Mouse (Mus musculus) left cerebral cortex, adult 2 months (tissue): ENCODE measurements around the gene Cyp2ab1. TPM values are rescaled to one million over a fixed set of nuclear protein-coding genes. Genes with fewer than 3 reads are reported as not detected.

Experiments used
- DNase-seq, 2 experiments: peaks; one replicate each; pipeline ENCODE4 v3.0.0; 2021 to 2022; ENCODE audit warnings: low spot score in 2 of 2, mixed read lengths in 1 of 2; ENCODE audit errors: extremely low spot score in 1 of 2
- H3K27ac ChIP-seq: fragments of 200-600 bp; 2 replicates; pipeline ENCODE4 v1.8.1; 2022
- H3K4me3 ChIP-seq: fragments of 200-600 bp; 2 replicates; pipeline ENCODE4 v1.8.1; 2022
- CTCF ChIP-seq: fragments of 200-600 bp; IDR thresholded peaks from 2 replicates; pipeline ENCODE4 v1.8.1; 2022; ENCODE audit warnings: antibody characterized with exemption, mild to moderate bottlenecking, moderate library complexity
- intact Hi-C: fragments of 180-260 bp; cut with DNase I; formaldehyde crosslinking; loops from one replicate; pipeline ENCODE4 v1.15.1; 2025
- total RNA-seq, 2 experiments: library from RNA; stranded (reverse); gene quantifications; 2 replicates each; pipeline ENCODE4 v1.2.3; 2021

The Cyp2ab1 gene
- total RNA-seq, 2 experiments from 2014 or later: not detected

DNA sequence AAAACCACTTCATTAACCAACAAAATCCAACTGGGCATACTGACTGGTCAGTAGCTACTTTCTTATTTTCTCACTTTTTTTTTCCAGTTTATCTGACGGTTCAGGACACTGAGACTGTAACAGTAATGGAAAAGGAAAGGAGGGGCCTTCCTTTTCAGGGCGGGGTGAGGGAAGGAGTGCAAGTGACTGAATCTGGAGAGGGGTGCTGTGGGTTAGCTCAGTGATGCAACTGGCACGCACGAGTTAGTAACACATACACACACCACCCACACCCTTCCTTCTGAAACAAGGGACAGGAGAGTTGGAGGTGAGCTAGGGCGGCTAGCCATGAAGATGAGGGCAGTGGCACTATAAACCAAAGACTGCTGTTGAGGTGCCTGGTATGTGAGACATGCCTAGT lies 1.3 kb downstream of the Cyp2ab1 start:
- no peak overlapping the region for H3K27ac ChIP-seq
- DNase-seq: no peak
- TF ChIP-seq CTCF: no peak
- intact Hi-C loops: no loop called here
- no peak overlapping the region for H3K4me3 ChIP-seq

DNA sequence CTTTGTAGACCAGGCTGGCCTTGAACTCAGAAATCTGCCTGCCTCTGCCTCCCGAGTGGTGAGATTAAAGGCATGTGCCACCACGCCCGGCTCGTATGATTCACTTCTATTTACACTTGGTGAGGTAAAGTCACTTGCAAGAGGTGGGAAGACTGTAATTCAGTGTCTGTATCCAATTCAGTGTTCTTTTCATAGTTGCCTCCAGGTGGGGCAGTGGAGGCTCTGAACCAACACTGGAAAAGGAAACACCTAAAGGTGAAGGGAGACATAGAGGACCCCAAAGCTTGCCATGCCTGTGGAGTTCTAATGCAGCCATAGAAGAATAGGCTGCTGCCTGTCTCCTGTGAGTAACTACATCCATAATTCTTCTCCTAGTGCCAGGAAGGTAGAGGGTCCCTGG lies 2.9 kb downstream of the Cyp2ab1 start:
- DNase-seq: no peak
- Histone ChIP-seq H3K27ac (no peak overlapping the region), H3K4me3 (no peak overlapping the region)
- intact Hi-C loops: no loop called here
- no peak; the same call in 1 of the 2 replicates for TF ChIP-seq CTCF

DNA sequence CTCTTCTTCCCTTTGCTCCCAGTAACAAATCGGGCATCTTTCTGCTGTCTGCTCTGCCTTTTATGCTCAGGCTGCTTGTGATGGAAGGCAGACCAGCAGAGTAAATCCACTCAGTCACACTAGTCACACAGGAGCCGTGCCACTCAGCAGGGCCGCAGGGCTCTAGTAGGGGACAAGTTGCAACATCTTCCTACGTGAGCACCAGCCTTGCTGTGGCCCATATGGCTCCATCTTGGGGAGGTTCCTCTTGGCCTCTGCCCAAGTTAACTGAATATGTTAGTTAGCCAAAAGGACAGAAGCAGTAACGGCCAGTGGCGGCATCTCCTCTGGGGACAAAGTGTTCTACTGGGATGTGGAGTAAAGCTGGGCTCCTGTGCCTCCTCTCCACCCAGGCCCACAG lies 8.4 kb downstream of the Cyp2ab1 start:
- intact Hi-C loops: no loop called here
- TF ChIP-seq CTCF: no peak
- Histone ChIP-seq H3K4me3 (no peak overlapping the region), H3K27ac (no peak overlapping the region)
- no peak for DNase-seq

DNA sequence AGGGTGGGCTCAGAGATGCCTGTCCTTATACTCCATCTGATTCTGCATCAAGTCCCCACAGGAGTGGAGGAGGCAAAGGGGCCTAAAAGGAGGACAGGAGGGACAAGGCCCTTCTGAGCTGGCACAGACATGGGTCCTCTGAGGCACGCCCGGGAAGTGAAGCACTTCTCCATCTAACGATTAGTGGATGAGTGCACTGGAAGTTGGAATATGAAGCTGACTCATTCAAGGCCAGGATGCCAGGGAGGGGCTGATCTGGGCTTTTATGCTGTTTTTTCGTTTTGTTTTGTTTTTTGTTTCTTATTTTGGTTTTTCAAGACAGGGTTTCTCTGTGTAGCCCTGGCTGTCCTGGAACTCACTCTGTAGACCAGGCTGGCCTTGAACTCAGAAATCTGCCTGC lies 9.9 kb downstream of the Cyp2ab1 start:
- DNase-seq: no peak
- no peak for TF ChIP-seq CTCF
- intact Hi-C loops: no loop called here
- Histone ChIP-seq H3K4me3 (no peak overlapping the region), H3K27ac (no peak overlapping the region)

DNA sequence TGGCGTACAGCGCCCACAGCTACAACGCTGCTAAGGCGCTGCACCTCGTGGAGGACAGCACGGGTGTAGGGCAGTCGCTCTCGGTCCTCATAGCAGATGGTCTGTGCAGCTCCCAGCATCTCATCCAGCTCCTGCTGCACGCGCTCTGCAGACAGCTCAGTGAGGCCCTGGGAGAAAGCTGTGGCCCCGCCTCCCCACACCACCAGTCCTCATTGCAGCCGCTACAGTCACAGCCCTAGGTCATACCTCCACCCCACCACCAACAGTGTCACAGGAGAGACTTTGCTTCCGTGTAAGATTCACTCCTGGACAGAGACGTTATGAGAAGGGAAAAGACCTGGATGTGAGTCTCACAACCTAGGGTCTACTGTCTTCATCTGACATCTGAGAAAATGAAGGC lies 12.9 kb downstream of the Cyp2ab1 start:
- Histone ChIP-seq H3K27ac (no peak overlapping the region), H3K4me3 (no peak overlapping the region)
- no peak for TF ChIP-seq CTCF
- intact Hi-C loops: no loop called here
- no peak for DNase-seq

DNA sequence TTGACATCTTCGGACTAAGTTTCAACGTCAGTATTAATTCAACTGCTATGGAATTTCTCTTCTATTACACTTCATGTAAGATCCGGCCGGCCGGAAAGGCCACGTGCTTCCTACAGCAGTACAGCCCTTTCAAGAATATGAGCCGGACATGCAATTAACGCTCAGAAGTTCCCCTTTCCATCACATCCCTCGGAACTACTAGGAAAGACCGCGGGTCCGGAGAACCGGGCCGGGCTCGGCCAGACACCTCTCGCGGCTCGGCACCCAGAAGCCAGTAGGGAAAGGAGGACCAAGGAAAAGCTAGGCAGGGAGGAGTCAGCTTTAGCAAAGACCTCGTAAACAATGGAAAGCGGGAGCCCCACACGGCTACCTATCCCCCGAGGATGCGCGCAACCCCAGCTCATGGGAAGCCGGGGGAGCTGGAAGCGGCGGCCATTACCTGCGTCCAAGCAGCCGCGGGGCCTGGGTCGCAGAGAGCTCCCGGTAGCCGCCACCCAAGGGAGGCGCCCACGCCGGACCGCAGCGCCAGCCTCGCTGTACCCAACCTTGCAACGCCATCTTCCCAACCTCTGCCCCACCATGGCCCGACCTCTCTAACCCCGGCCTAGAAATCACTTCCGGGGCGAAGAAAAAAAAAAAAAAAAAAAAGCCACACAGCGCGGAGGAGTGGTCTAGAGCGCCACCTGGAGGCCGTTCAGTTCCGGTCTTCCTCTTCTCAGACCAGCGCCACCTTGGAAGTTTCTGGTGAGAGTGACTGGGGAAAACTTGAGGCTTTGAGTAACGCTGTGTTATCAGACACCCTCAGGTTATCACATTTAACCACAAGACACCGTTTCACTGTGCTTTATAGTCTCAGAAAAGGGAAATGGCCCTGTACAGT lies 23.2 kb downstream of the Cyp2ab1 start, which contains the start of gene Parl:
Gene Parl, minus strand, starts transcription at position 618 of the 880 bp plus-strand sequence.
- peak; percentile 81 for TF ChIP-seq CTCF
- H3K27ac ChIP-seq: peak within 1 kb of the TSS; percentile 64
- intact Hi-C loops: loop anchor here (1.0 to 10.0 kb wide), 3 partner anchors 89 to 580 kb away; no protein-coding TSS in a partner anchor
- DNase-seq: peak; percentile 76 to 79
- peak within 1 kb of the TSS; percentile 81 for H3K4me3 ChIP-seq

DNA sequence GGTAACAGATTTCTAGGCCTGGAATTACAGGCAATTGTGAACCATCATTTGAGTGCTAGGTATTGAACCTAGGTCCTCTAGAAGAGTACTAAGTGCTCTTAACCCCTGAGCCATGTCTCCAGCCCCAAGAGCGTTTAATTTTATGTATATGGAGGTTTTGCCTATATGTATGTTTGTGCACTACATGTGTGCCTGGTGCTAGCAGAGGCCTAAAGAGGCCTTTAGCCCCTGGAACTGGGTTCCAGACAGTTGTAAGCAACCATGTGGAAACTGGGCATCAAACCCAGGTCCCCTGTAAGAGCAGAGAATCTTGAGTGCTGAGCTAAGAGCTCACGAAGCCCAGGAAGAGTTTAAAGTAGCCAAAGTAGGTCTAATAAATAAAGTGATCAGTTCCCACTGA lies 25.1 kb downstream of the Cyp2ab1 start:
- no peak for DNase-seq
- H3K4me3 ChIP-seq: no peak overlapping the region
- no peak overlapping the region for H3K27ac ChIP-seq
- TF ChIP-seq CTCF: no peak
- intact Hi-C loops: loop anchor here (5.0 to 10.0 kb wide), 2 partner anchors 185 to 578 kb away; no protein-coding TSS in a partner anchor

DNA sequence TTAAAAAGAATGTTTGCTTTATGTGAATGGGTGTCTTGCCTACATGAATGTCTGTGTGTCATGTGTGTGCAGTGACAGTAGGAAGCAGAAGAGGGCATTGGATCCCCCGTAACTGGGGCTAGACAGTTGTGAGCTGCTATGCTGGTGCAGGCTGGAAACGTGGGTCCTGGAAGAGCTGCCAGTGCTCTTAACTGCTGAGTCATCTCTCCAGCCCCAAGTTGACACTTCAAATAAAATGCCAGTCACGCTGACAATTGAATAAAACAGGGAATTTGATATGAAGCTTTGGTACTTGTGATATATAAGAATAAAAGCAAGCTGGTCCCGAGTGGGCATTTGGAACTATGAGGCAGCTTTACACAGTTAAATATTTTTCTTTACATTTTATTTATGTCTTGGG lies 45.0 kb downstream of the Cyp2ab1 start:
- Histone ChIP-seq H3K4me3 (no peak overlapping the region), H3K27ac (no peak overlapping the region; the same call in 1 of the 2 replicates)
- no peak for DNase-seq
- intact Hi-C loops: no loop called here
- no peak for TF ChIP-seq CTCF

DNA sequence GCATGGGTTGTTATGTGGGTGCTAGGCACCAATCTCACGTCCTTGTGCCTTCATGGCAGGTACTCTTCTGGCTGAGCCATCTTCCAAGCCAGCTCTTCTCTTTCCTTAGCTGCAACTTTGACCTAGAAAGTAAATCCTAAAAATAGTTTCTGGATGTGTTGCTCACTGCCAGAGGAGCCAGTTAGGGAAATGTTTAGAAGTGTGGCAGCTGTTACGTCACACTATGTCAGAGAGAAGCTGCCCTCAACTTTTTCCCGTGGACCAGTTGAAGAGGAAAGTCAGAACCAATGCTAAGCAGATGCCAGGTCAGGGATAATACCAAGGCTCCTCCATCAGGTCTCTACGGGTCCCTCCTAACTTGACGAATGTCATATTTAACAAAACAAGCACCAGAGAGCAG lies 45.8 kb downstream of the Cyp2ab1 start:
- peak overlapping the region; percentile 24; the same call in 1 of the 2 replicates for H3K27ac ChIP-seq
- intact Hi-C loops: loop anchor here (5.0 kb wide), 1 partner anchor 37 kb away; the partner anchor contains the start of gene Map6d1
- H3K4me3 ChIP-seq: no peak overlapping the region

DNA sequence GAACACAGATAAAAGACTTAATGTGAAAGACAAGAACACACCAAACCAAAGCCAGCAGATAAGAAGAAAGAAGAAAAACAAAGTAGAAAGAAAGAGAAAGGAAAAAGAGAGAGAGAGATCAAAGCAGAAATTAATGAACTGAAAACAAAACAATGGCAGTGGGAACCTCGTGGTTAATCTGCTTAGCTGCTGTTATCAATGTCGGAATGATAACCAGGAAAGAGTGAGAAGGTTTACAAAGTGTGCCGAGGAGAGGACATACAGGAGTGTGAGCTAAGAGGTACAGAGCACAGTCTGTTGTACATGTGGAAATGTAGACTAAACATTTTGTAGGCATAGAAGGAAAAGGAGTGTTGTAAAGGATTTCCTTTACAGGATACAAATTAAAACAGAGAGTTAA lies 52.2 kb downstream of the Cyp2ab1 start:
- TF ChIP-seq CTCF: no peak
- DNase-seq: no peak
- intact Hi-C loops: no loop called here
- no peak overlapping the region for H3K4me3 ChIP-seq
- H3K27ac ChIP-seq: no peak overlapping the region

More for the DNA sequence above, 45.8 kb downstream of the Cyp2ab1 start:
- DNase-seq: no peak
- no peak for TF ChIP-seq CTCF

DNA sequence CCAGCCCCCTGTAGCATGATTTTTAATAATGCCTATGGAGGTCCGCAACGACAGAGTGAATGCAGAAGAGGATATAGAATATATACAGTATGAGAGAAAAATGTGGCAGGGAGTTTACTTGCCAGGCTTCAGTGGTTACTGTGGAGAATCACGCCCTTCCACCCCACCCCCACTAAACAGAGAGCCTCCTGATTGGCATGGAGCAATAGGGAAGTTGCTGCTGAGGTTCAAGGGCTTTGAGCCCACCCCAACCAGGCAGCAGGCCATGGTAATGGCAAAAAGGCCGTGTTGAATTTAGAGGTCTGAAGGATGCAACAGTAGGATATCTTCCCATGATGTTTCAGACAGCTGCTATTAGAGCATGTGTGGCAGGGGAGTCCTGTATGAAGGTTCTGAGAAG lies 53.9 kb downstream of the Cyp2ab1 start:
- intact Hi-C loops: no loop called here
- DNase-seq: no peak

DNA sequence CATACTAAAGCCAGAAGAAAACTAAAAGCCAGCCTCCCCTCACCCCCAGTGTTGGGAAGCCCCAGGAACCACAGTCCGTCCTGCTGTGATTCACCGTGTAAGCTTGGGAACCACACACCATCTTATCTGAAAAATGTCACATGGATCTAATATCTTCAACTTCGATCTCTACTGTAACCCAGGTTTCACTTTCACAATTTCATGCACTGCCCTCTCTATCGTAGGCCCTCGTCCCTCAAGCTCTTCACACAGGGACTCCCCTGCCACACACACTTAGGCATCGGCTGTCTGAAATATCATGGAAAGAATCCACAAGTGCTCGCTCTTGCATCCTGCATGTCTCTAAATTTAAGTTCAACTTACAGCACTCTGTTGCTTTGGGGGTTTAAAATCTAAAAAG lies 60.1 kb downstream of the Cyp2ab1 start:
- DNase-seq: no peak
- no peak overlapping the region for H3K27ac ChIP-seq
- H3K4me3 ChIP-seq: no peak overlapping the region
- no peak for TF ChIP-seq CTCF
- intact Hi-C loops: no loop called here

More for the DNA sequence above, 53.9 kb downstream of the Cyp2ab1 start:
- H3K4me3 ChIP-seq: no peak overlapping the region
- H3K27ac ChIP-seq: no peak overlapping the region
- no peak for TF ChIP-seq CTCF

Other genes starting within 250 kb of the Cyp2ab1 start
- 10 to 100 TPM; 79.6 to 81.4 TPM for gene Klhl24, start 227.9 kb downstream of the Cyp2ab1 start, total RNA-seq
- gene Yeats2, start 184.3 kb downstream of the Cyp2ab1 start, total RNA-seq: 10 to 100 TPM; 42.7 to 42.8 TPM
- gene Map6d1, start 84.0 kb downstream of the Cyp2ab1 start, total RNA-seq: 10 to 100 TPM; 41.6 to 42.4 TPM
- 10 to 100 TPM; 53.2 to 59.2 TPM for gene Parl, start 23.0 kb downstream of the Cyp2ab1 start, total RNA-seq
- 100 to 1,000 TPM; 251 to 270 TPM for gene Abcc5, start 101.0 kb upstream of the Cyp2ab1 start, total RNA-seq
- 10 to 100 TPM; 59.2 to 59.6 TPM for gene Eif2b5, start 173.4 kb upstream of the Cyp2ab1 start, total RNA-seq
- gene Dvl3, start 191.6 kb upstream of the Cyp2ab1 start, total RNA-seq: 10 to 100 TPM; 64.7 to 70.1 TPM
- gene Ap2m1, start 210.1 kb upstream of the Cyp2ab1 start, total RNA-seq: 100 to 1,000 TPM; 804 to 827 TPM
- 100 to 1,000 TPM; 102 to 109 TPM for gene Abcf3, start 223.2 kb upstream of the Cyp2ab1 start, total RNA-seq